Mouse (Mus musculus) embryonic facial prominence, embryonic 12.5 days (tissue): ENCODE measurements around the gene Adh7. TPM values are rescaled to one million over a fixed set of nuclear protein-coding genes. Genes with fewer than 3 reads are reported as not detected.
A peak's percentile ranks its signal among the peaks of the same experiment; 100 is the strongest.

ENCODE experiments used
- ATAC-seq: fragments of 200-750 bp; cut with Nextera tagmentation; 2 replicates; pipeline ENCODE4 v1.8.0; 2017; ENCODE audit not compliant: insufficient number of reproducible peaks, insufficient read depth, low FRiP score, low TSS enrichment
- H3K27ac ChIP-seq: fragments of 300-500 bp; sonication (generic); 2 replicates; pipeline ENCODE4 v1.5.1; 2016; ENCODE audit warnings: mild to moderate bottlenecking
- H3K27me3 ChIP-seq: fragments of 300-500 bp; sonication (generic); 2 replicates; pipeline ENCODE4 v1.6.1; 2016; ENCODE audit warnings: mild to moderate bottlenecking, moderate library complexity
- H3K36me3 ChIP-seq: fragments of 300-500 bp; sonication (generic); 2 replicates; pipeline ENCODE4 v1.6.1; 2016; ENCODE audit warnings: mild to moderate bottlenecking
- H3K4me1 ChIP-seq: fragments of 300-500 bp; sonication (generic); 2 replicates; pipeline ENCODE4 v1.6.1; 2016
- H3K4me2 ChIP-seq: fragments of 300-500 bp; sonication (generic); replicated peaks from 2 replicates; pipeline ENCODE4 v1.6.1; 2016; ENCODE audit warnings: mild to moderate bottlenecking, moderate library complexity
- H3K4me3 ChIP-seq: fragments of 300-500 bp; sonication (generic); 2 replicates; pipeline ENCODE4 v1.5.1; 2016; ENCODE audit warnings: mild to moderate bottlenecking
- H3K9ac ChIP-seq: fragments of 300-500 bp; sonication (generic); 2 replicates; pipeline ENCODE4 v1.6.1; 2016; ENCODE audit warnings: mild to moderate bottlenecking, moderate library complexity
- H3K9me3 ChIP-seq: fragments of 300-500 bp; sonication (generic); 2 replicates; pipeline ENCODE4 v1.6.1; 2016; ENCODE audit warnings: mild to moderate bottlenecking, moderate library complexity
- WGBS: fragments of 180-500 bp; shearing (Covaris S2); methylation state at CpG from one replicate; pipeline ENCODE4 v1.1.7; 2016; 5-methylcytosine and 5-hydroxymethylcytosine counted together
- polyA plus RNA-seq: library from polyadenylated mRNA; unstranded; fragments of >200 nt; fragmentation: Nextera tagmentation; extraction: Ambion mirVana; gene quantifications from 2 replicates; pipeline ENCODE4 v1.2.1, GENCODE M21; 2016

Adh7 gene
- polyA plus RNA-seq, 1 experiment from 2014 or later: 0.82 TPM

DNA sequence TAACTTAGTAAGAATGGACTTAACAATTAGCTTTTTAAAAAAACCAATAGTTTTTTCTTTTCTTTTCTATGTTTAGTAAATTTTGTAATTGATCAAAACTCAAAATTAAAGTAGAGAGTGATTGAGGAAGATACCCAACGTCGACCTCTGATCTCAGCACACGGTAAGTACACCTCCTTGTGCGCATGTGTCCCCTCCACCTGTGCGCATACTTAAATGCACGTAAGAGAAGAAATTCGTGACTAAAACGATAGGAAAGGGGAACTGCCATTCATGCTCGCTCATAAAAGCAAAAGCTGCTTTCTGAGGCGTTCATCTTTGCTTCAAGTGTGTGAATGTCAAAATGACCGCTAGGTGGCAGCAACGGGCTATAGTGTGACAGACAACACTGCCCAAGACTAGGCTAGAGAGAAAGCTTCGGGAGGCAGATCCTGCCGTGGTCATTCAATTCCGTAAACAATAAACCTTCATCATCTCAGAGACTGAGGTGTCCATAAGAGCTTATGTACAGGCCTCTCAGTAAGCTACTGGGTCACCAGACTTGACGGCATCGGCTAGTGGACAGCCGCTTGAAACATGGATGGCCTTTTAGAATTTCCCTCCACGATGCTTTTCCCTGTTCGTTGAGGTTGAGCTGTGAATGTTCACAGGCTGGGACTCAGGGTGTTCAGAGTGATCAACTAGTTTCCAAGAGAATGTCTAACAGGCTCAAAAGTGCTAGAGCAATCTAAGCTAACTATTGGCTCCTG, 19.4 kb upstream of the Adh7 start:
- no peaks in the 10 kb centered on the region for H3K4me1 ChIP-seq
- 0 out of 2 replicates have a peak overlapping the region, but pooled peaks have one; percentile 7 for H3K9ac ChIP-seq
- whole genome bisulfite sequencing: 31% methylated on average over 20 of the region's 20 CpGs
- no peaks in the 10 kb centered on the region for H3K9me3 ChIP-seq
- peak overlapping the region; percentile 17; the same call in 1 of the 2 replicates for H3K4me3 ChIP-seq
- H3K27ac ChIP-seq: no peak overlapping the region
- no peaks in the 10 kb centered on the region for H3K36me3 ChIP-seq
- peak; percentile 41; the same call in 1 of the 2 replicates for ATAC-seq
- peak overlapping the region; percentile 47 for H3K4me2 ChIP-seq
- no peaks in the 10 kb centered on the region for H3K27me3 ChIP-seq

DNA sequence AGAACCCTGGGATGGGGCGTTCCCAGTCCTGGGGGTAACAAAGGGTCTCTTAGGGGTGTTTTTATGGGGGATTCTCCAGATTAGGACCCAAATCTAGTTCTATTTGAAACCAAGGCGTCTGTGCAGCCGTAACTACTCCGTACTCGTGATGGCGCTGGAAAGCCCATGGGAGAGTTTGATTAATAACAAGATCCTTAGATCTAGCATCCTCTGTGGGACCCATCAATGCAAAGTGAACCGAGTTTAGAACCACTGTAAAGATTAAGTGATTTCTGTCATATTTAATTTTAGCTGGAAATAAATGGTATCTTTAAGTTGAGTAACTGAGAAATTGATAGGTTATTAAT, 18.9 kb upstream of the Adh7 start:
- Histone ChIP-seq H3K27me3 (no peaks in the 10 kb centered on the region), H3K9me3 (no peaks in the 10 kb centered on the region), H3K36me3 (no peaks in the 10 kb centered on the region), H3K4me3 (no peak overlapping the region), H3K4me1 (no peaks in the 10 kb centered on the region), H3K9ac (0 out of 2 replicates have a peak overlapping the region, but pooled peaks have one; percentile 7), H3K27ac (no peak overlapping the region), H3K4me2 (peak overlapping the region; percentile 47; the same call in 1 of the 2 replicates)
- 76% methylated on average over 7 of the region's 7 CpGs for WGBS
- no peak for ATAC-seq

DNA sequence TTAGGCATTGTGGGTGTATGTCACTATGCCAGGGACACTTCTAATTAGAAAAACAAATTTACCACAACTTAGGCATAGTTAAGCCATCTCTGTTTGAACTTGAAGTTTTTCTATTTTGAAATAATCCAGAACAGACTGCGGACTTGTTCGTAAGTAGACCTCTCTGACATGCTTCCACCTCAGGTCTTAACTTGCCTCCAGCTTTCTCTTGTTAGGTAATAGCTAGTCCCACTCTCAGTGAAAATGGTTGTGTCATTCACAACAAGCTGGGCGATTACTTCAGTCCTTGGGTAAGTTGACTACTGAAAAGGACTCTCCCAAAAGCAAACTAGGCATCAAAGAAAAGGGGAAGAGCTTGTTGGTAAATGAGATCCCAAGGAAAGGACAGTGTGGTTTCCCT, 8.7 kb upstream of the Adh7 start:
- no peaks in the 10 kb centered on the region for H3K9me3 ChIP-seq
- no peaks in the 10 kb centered on the region for H3K27me3 ChIP-seq
- ATAC-seq: no peak
- H3K27ac ChIP-seq: no peak overlapping the region
- WGBS: 83% methylated on average over 3 of the region's 3 CpGs
- no peak overlapping the region for H3K9ac ChIP-seq
- H3K4me1 ChIP-seq: no peaks in the 10 kb centered on the region
- H3K36me3 ChIP-seq: no peaks in the 10 kb centered on the region
- no peak overlapping the region for H3K4me2 ChIP-seq
- no peak overlapping the region for H3K4me3 ChIP-seq

DNA sequence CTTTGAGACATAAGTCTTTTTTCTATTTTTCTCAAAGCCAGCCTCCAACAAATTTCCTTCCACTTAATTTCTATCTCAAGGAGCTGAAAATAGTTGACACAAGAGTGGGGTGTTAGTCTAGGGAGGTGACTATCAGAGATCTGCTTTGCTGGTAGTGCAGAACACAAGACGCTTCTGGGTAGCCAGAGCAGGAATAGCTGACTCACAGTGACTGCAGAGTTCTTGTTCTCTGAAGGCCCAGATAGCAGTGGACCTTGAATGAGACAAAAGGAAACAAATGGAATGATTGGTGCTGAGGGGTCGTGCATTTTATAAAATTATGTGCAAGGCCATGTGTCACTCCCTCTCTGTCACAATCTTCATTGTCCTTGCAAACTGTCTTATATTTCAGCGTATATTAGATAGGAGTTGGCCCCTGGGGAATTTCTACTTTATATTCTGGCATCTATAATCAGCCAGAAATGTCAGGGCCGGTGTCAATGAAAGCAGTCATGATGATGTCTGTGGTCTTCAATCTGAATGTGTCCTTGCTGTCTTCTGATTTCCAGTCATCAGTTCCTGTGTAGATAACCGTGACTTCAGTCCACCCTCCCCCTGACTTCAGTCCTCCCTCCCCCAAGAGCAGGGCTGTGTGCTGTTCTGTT, 7.0 kb upstream of the Adh7 start:
- no peak for ATAC-seq
- H3K27ac ChIP-seq: no peak overlapping the region
- no peak overlapping the region for H3K4me3 ChIP-seq
- H3K9ac ChIP-seq: no peak overlapping the region
- H3K36me3 ChIP-seq: no peaks in the 10 kb centered on the region
- H3K27me3 ChIP-seq: no peaks in the 10 kb centered on the region
- H3K4me1 ChIP-seq: peaks cover 3% of the 10 kb centered on the region; the same call in 1 of the 2 replicates
- H3K4me2 ChIP-seq: no peak overlapping the region
- H3K9me3 ChIP-seq: no peaks in the 10 kb centered on the region
- 82% methylated on average over 5 of the region's 5 CpGs for WGBS

DNA sequence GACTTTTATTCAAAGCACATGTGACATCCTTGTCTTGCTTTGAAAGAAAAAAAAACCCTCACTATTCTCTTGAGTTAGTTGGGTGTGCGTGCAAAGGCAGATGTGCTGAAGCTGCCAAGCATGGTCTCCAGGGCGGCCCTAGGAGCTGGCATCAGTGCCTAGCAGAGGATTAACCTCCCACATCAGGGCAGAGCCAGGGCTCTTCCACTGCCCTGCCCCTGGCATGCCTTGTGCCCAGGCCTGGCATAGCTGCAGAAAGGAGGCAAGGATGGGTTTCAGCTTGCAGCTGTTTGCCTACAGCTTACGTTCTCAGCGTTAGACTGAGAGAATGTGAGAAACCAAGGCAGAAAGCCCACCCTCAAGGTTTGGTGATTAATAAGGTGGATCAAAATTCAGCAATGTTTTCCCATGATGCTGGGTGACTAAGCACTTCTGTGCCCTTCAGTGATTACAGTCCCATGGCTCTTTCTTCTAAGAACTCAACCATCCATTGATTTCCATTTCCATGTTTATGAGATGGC, 5.1 kb upstream of the Adh7 start:
- no peak overlapping the region for H3K27ac ChIP-seq
- H3K36me3 ChIP-seq: no peaks in the 10 kb centered on the region
- peaks cover 7% of the 10 kb centered on the region; the same call in 1 of the 2 replicates for H3K4me1 ChIP-seq
- WGBS: 86% methylated on average over 4 of the region's 4 CpGs
- H3K4me2 ChIP-seq: no peak overlapping the region
- H3K9ac ChIP-seq: no peak overlapping the region
- H3K9me3 ChIP-seq: no peaks in the 10 kb centered on the region
- H3K27me3 ChIP-seq: no peaks in the 10 kb centered on the region
- no peak overlapping the region for H3K4me3 ChIP-seq
- ATAC-seq: no peak

DNA sequence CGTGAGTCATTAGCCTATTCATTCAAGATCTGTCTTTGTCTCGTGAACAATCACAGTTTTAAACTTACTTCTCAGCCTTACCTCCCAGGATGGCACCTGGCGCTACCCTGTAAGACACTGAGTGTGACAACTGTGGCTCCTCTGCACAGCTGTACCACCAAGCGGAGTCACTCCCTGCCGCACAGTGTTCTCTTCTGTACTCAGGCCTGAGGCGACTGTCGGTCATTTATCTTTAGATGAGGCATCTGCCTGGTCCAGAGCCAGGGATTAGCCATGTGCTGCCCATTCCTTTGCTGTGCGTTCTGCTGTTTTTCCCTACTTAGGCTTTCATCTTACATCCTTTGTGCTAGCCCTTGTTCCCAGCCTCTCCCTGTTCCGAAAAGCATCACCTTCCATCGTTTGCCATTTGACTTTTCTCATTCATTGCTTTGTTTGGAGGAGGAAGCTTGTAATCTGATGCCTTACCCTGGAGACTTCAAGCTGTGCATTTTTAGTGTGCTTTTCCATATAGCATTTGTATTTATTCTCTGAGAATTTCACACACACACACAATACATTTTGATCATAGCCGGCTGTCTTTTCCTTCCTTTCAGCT, 2.1 kb upstream of the Adh7 start:
- no peaks in the 10 kb centered on the region for H3K27me3 ChIP-seq
- H3K4me3 ChIP-seq: no peak overlapping the region
- H3K4me2 ChIP-seq: no peak overlapping the region
- H3K27ac ChIP-seq: no peak overlapping the region
- H3K36me3 ChIP-seq: no peaks in the 10 kb centered on the region
- 0 out of 2 replicates have a peak, but pooled peaks have one; percentile 47 for ATAC-seq
- peaks cover 7% of the 10 kb centered on the region; the same call in 1 of the 2 replicates for H3K4me1 ChIP-seq
- 45% methylated on average over 11 of the region's 11 CpGs for WGBS
- H3K9me3 ChIP-seq: no peaks in the 10 kb centered on the region
- no peak overlapping the region for H3K9ac ChIP-seq

DNA sequence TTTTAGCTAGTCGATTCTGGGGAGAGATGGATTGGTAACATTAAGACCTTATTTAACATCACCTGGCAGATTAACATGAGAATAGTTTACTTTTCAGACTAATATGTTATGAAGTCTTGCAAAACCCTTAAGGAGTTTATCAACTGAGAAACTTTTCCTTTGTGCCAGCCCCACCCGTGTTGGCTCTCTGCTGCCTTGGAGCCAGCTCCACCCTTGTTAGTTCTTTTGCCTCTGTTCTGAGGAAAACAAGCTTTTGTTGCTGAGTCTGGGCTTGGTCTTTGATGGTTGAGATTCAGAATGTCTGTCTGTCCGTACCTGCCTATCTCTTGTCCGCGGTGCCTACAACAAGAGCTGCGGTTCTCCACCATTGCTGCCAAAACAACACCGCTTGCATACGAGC, 1.5 kb upstream of the Adh7 start:
- Histone ChIP-seq H3K4me1 (peaks cover 7% of the 10 kb centered on the region; the same call in 1 of the 2 replicates), H3K36me3 (no peaks in the 10 kb centered on the region), H3K27ac (no peak overlapping the region), H3K9me3 (no peaks in the 10 kb centered on the region), H3K27me3 (no peaks in the 10 kb centered on the region), H3K9ac (no peak overlapping the region), H3K4me3 (no peak overlapping the region), H3K4me2 (no peak overlapping the region)
- no peak for ATAC-seq
- WGBS: 82% methylated on average over 8 of the region's 8 CpGs

DNA sequence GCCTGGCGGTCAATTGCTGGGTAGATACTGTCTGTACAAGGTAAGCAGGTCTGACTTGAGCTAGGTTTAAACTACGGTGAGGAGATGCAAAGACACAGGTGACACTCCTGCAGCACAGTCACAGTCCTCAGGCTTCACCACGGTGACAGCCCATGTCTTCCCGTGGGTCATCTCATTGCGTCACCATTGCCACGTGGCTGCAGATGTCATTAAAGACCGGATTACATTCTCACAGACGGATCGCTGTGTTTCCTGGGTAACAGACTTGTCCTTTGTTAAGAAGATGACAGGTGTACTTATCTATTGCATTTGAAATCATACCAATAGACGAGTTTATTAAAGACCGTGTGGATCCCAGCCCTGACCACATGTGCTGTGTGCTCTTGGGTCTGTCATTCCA, 3.6 kb downstream of the Adh7 start:
- H3K36me3 ChIP-seq: no peaks in the 10 kb centered on the region
- no peak for ATAC-seq
- no peaks in the 10 kb centered on the region for H3K9me3 ChIP-seq
- H3K4me3 ChIP-seq: no peak overlapping the region
- no peaks in the 10 kb centered on the region for H3K27me3 ChIP-seq
- H3K9ac ChIP-seq: no peak overlapping the region
- no peak overlapping the region for H3K4me2 ChIP-seq
- WGBS: 86% methylated on average over 11 of the region's 11 CpGs
- no peaks in the 10 kb centered on the region for H3K4me1 ChIP-seq
- H3K27ac ChIP-seq: no peak overlapping the region

DNA sequence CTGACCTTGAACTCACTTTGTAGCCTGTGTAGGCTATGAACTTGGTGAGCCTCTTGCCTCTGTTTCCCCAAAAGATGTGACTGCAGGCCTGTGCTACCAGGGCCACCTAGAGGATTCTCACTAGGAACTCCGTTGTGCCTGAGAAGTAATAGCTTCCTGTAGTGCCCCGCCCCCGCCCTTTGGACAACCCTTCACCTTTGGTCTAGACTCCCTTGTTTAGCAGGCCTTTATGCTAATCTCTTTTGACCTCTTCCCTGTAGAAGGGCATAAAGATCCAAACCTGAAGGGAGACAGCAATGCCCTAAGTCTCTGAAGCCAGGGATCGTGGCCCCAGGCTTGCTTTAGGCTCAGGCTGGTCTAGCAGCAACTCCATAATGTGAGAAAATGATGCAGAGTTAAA, 5.0 kb downstream of the Adh7 start:
- H3K4me3 ChIP-seq: no peak overlapping the region
- no peak overlapping the region for H3K27ac ChIP-seq
- no peaks in the 10 kb centered on the region for H3K4me1 ChIP-seq
- WGBS: 69% methylated on average over 4 of the region's 4 CpGs
- ATAC-seq: no peak
- H3K9ac ChIP-seq: no peak overlapping the region
- H3K4me2 ChIP-seq: no peak overlapping the region
- no peaks in the 10 kb centered on the region for H3K36me3 ChIP-seq
- H3K27me3 ChIP-seq: no peaks in the 10 kb centered on the region
- no peaks in the 10 kb centered on the region for H3K9me3 ChIP-seq

DNA sequence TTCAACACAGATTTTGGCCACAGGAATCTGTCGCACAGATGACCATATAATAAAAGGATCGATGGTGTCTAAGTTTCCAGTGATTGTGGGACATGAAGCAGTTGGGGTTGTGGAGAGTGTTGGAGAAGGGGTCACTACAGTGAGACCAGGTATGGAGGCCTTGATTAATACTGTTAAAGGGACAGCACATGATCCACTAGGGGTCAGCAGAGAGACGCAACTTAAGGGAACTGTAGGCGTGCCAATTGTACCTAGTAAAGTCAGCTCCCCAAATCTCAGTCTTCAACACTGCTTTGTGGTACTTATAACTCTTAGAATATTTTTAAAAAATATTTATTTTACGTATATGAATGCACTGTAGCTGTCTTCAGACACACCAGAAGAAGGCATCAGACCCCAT, 5.4 kb downstream of the Adh7 start:
- Histone ChIP-seq H3K9ac (no peak overlapping the region), H3K4me1 (no peaks in the 10 kb centered on the region), H3K9me3 (no peaks in the 10 kb centered on the region), H3K4me2 (no peak overlapping the region), H3K27me3 (no peaks in the 10 kb centered on the region), H3K27ac (no peak overlapping the region), H3K36me3 (no peaks in the 10 kb centered on the region), H3K4me3 (no peak overlapping the region)
- 54% methylated on average over 5 of the region's 5 CpGs for WGBS
- ATAC-seq: 0 out of 2 replicates have a peak, but pooled peaks have one; percentile 60

DNA sequence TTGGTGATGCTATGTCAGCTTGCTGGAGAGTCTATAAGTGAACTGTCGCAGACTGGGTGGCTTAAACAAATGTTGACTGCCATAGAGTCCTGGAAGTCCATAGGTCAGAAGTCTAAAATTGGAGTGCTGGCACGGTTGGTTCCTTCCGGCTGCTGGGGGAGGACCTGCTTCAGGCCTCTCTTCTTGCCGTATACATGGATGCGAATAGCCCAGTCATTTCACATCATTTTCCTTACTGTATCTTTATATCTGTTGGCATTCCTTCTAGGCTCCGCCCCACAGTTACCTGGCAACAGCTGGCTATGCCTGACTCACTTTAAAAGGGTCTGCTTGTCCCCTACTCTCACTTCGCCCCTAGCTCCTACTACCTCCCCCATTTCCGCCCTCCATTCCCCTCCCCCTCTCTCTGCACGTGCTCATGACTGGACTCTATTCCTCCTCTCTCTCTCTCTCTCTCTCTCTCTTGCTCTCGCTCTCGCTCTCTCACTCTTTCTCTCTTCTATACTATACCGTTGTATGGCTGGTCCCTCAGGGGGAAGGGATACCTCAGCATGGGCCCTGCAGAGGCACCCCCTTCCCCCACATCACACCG, 6.9 kb downstream of the Adh7 start:
- H3K4me1 ChIP-seq: no peaks in the 10 kb centered on the region
- H3K27ac ChIP-seq: no peak overlapping the region
- H3K4me2 ChIP-seq: no peak overlapping the region
- H3K9me3 ChIP-seq: no peaks in the 10 kb centered on the region
- no peak overlapping the region for H3K9ac ChIP-seq
- ATAC-seq: no peak
- WGBS: 85% methylated on average over 13 of the region's 13 CpGs
- no peaks in the 10 kb centered on the region for H3K27me3 ChIP-seq
- no peaks in the 10 kb centered on the region for H3K36me3 ChIP-seq
- H3K4me3 ChIP-seq: no peak overlapping the region
